Mouse (Mus musculus): ENCODE results near the gene Srgap1.

- TF ChIP-seq CTCF (IDR thresholded peaks at IDR 0.05) = no peak
- no peak for TF ChIP-seq EP300 (IDR thresholded peaks at IDR 0.05)
Observed at GRCm38 (mm10) chr10:121806806-121807205, 240.3 kb downstream of the Srgap1 start.
